Mouse (Mus musculus): ENCODE measurements around the gene Tmod3.

The Tmod3 gene

DNA sequence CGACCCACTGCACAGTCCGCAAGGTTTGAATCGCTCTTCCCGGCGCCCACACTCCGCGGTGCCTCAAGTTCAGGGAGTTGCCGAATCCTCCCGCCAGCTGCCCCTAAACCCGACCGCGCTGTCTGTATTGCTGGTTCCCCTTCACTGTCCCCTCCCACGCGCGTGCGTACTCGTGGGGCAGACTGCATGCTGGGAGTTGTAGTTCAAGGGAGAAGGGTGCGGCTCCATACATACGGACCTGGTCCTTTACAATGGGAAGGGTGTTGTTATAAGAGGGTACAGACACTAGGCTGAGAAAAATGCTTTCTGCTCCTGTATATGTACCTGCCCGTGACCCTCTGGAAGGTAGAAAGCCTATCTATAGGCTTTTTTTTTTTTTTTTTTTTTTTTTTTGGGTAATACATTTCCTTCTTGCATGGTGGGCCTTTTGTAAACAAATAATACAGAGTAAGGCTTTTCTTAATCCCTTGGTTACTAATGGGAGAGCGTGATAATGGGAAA, at the start of gene Tmod3:
TSS of gene Tmod3 (minus strand) at position 146 of the 501 bp plus-strand sequence.
- peak; percentile 97 for DNase-seq

DNA sequence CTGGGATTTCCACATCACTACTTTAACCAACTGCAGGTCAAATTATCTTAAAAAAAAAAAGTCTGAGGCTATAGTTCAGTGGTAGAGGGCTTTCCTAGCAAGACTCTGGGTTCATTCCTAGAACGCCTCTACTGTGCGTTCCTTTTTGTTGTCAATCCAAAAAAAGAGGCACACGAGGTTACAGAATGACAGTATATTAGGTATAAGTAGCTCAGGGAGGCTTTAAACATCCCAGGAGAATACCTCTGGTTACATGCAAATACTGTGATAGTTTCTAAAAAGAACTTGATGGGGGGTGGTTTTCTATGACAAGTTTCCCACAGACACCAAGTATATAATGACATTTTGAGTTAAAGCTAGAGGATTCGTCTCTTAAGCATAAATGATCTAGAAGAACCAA, 48.0 kb upstream of the Tmod3 start:
- no peak for DNase-seq

DNA sequence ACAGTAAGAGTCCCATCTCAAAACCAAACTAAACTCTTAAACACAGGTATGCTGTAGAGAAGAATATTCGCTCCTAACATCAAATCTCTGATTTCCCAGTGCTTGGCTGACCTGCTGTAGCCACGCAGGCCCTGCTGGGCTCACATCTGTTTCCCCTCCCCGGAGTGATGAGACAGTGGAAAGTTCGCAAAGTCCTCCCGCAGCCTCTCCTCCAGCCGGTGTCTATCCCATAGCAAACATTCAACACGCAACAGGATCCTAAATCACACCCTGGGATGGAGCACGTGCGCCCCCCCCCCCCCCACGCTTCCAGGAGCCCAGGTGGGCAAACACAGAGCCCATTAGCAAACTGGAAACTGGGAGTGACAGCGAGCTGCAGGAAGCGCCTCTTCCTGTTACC, 42.1 kb upstream of the Tmod3 start:
- no peak for DNase-seq

DNA sequence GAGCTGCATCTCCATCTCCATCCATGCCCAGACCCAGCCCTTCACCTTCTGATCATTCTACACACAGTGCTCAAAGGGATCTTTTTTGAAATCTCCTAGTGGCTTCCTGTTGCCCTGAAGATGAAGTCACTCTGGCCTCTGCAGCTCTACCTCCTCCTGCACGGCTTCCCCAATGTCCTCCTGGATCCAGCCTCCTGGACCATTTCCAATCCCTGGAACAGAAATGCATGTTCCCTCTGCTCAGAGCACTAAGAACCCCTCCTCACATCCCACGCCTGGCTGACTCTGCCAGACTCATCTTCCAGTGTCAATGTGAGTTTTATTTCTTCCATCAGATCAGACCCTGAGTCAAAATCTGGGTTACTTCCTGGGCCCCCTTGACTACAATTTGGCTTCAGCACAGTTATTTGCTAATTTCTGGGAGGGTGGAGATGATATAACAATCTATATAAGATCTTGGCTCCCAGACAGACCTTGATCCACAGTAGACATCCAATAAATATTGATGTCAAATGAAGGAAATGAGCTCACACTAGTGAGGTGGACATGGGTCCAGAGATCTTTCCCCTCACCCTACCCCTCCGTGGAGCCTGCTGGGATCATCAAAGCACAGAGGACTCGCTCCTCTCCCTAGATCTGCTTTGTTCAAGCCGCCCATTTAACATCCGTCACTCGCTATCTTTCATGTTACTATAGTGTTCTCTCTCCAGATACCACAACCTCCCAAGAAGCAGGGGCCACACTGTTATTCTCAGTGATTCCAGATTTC, 40.9 kb upstream of the Tmod3 start:
- DNase-seq, result no peak

DNA sequence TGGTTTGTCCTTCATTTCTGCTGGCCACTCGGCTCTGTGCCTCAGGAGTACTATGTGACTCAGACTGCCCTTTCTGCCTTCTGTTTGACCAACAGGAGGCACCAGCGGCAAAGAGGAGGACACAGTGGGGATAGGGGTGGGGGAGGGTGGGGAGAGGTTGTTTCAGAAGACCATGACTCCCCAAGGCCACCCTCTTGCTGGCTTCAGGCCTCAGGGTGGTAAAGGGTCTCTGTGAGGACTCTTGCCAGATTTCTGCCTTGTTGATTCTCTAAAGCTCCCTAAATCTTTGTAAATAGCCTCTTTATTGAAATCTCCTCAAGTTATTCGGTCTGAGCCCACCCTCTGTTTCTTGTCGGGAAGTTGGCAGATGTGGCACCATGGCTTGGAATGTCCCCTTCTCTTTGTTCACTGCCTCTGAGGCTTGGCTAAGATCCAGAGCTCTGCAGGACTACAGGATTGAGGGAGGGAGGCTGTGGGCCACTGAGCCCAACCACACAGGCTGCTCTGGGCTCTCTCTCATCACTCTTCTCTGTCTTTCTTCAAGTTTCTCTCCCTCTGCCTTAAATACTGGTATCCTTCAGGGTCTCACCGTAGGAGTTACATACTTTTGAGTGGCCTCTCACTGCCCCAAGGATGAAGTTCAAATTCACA, 39.9 kb upstream of the Tmod3 start:
- DNase-seq, result peak; percentile 18 to 34

DNA sequence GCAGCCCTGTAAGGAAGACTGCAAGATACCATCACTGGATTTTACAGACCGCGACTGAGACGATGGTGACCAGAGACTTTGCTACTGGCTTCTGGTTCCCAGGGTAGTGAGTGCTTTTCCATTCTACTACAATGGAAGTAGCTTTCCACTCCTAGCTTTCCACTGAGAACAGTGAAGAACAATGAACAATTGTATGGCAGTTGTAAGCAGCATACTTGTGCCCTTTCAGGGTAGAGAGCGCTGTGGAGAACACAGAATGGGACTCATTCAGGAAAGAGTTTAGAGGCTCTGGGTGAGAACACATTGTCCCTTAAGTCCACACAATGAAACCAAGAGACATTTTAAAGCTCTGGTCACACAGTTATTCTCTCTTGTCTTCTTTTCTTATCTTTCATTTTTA, 38.1 kb upstream of the Tmod3 start:
- no peak for DNase-seq

DNA sequence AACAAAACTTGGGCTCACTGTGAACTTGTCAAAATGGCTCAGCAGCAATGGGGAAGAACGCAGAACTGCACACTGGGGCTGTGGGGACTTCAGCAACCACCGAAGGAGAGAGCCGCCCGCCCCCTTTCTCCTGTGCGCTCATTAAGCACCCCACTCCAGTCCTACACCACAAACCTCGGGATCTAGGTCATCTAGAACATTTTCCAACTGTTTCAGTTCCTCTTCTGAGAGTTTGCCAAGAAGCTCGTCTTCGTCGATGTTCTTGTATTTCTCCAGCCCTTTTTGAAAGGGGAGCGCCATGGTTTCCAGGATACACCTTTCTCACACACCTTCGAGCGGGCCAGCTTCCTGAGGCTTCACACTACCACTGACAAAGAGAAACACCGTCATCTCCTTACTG, 37.6 kb upstream of the Tmod3 start:
- no peak for DNase-seq

DNA sequence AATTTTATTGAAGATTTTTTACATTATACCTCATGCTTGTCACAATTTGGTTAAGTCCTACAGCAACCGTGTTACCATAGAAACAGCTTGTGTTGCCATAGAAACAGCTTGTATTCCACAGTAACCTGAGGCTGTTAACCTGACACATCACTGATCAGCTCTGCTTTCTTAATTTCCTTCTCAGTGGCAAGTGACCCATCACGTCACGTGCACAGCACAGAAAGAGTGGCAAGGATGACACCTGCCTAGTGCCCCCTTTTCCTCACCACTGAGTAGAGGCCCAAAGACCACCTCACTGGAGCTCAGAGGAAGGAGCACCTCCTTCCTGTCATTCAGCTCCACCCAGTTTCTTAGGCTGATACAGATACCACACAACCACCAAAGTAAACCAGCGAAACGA, 34.0 kb upstream of the Tmod3 start:
- no peak for DNase-seq

DNA sequence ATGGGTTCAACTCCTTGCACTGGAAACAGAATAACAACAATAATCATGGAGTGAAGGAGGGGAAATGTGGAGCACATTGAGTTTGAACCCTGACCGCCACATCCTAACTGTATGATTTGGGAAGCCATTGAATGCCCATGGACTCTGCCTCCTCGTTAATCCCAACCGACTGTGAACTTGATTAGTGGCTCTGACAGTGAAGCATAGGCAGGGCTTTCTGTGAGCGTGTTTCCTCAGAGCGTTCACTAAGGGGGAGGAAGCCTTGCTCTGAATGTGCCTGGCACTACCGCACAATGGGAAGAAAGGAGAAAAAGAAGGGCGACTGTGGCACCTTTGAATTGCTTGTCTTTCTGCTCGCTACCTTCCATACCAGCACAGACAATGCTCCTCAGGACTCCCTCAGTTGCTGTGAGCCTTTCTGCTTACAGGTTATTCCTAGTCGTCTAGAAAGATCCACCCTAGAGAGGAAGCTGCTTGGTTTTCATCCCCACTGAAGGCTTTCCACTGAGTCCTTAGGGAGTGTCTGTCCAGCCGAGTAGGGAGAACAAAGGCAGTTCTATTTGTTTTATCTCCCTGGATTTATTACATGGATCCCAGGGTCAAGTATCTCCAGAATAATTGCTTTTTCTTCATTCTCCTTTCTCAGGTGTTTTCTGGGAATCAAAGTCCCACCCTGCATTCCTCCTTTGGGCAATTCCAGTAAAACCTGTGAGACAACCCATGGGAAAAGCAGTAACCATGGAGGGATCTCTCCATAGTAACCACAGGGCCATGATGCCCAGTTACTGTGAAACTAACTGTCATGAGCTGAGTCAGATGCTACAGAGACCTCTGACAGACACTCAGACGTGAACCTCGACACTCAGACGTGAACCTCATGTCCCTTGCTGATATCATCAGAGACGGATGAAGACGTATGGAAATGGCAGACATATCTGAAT, 30.7 kb upstream of the Tmod3 start:
- DNase-seq, result no peak

DNA sequence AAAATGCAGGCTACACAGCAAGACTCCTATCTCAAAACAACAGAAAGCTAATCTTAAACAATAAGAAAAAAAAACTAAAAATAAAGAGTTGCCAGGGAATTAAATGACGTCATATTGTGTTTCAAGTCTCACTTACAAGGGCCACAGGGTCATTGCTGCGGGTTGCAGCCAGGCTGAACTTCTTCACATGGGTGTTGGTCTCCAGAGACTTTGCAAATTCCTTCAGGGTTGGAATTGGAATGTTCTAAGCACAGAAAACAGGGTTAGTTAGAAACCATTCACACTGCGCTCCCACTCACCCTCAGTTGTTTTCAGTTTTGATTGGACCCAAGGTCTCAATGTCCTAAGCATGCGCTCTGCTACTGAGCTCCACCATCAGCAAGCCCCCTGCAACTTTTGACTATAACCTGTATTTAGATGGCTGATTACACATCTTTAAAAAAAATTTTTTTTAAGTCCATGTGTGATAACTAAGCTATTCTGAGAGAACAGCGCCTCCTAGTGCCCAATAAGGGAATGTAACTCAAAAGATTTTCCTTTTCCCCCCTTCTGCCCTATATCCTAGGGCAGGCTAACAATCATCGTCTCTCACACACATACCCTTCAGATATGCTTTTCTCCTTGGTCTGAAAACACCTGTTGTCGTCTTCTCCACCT, 22.4 kb upstream of the Tmod3 start:
- DNase-seq, result peak; percentile 14 to 22

DNA sequence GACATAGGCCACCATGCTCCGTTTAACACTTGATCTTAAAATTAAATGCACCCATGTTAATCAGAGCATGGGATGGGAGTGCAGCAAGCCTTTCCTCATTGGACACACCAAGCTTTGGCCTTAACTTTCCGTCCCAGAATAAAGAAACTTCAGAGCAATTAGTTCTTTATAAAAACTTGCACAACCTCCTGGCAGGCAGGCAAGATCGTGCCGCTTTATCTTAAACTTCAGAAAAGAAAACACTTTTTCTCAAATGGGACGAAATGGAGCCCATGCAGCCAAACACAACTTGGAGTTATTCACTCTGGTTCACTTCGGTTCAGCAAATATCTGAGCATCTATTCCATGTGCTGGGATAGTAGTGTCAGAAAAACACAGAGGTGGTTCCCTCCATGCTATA, 19.9 kb upstream of the Tmod3 start:
- no peak for DNase-seq

DNA sequence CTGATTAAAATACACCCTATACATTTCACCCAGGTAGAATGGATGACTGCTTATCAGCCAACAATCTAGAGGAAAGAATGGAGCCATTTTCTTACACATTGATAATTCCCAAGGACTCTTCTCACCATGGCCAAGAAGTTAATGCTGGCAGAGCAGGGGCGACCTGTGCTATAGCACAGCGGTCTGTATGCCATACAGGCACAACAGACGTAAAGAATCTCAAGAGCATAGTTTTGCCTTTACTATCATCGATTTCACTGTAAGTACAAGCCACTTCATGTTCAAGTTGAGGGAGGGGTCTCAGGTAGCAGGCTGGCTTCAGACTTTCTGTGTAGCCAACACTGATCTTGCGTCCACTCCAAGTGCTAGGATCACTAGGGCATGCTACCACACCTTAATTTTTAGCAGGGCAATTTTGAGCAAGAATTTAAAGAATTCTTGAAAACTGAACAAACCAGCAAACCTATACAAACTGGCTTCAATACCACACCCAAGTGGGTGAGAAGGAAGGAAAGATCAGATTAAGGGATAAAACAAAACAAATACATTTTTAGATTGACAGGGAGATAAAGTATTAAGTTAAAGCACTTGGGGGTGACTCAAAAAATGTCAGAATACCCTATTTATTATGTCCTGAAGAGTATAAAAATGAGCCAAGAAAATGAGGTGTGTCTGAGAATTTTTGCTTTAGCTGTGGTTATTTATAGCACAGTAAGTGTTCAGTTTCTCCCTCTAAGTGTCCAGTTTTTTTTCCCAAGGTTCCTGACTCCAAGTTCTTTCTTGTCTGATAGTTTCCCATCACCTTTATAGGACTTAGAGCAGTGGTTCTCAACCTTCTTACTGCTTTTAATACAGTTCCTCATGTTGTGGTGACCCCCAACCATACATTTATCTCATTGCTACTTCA, 11.8 kb upstream of the Tmod3 start:
- DNase-seq, result no peak

DNA sequence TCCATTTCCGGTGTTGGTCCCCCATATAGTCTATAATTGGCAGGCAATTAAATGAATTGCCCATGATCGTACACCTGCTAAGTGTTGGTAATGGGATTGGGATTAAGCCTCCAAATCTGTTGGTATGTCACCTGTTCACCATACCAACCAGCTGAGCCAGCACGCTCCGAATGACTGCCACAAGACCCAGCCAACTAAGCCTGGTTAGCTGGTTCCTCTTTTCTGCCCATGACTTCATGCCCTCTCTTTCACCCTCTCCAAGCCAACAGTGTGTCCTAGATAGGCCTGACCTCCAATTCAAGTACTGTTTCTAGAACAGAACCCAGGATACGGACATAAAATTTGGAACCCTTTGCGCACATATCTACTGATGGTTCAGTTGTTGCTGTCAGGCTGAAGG, 8.9 kb upstream of the Tmod3 start:
- DNase-seq, result no peak

DNA sequence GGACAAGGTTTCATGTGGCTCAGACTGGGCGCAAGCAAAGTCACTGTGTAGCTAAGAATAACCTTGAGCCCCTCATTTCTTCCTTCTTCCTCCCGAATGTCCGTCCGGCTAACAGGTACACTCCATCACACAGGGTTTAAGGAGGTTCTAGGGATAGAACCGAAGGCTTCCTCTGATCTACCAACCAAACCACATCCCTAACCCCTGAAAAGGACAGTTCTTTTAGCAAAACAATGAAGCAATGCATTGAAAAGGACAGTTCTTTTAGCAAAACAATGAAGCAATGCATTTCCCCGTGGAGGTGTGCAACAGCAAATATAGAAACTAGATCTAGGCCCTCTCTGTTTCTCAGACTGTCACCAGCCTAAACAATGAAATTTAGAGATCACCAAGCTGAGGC, 5.4 kb upstream of the Tmod3 start:
- DNase-seq, result no peak

DNA sequence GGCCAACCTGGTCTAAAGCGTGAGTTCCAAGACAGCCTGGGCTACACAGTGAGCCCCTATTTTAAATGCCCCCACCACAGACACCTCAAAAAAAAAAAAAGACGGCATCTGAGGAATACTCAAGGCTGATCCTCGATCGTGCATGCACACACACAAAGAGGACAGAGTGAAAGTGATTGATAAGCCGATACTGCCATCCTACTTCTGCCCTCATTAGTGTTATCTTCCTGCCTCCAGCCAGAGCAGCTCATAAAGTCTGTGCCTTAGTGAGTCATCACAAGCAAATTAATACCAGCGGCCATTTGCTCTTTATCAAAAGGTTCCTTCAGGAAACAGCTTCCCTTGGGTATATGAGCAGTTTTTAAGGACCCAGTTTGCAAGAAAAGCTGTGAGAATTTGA, 4.2 kb upstream of the Tmod3 start:
- no peak for DNase-seq

DNA sequence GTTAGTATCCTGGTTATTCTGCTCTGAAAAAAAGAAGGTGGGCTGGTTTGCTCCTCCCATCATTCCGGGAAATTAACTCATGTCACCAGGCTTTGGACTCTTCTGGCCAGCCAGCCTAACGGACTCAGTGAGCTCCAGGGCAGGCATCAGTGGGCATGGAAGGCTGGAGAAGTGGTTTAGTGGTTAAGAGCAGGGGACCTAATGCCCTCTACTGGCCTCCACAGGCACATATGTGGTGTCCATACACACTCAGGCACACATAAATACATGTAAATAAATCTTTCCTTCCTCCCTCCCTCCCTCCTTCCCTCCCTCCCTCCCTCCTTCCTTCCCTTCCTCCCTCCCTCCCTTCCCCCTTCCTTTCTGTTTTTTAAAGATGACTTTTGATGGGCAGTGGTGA, 3.7 kb upstream of the Tmod3 start:
- DNase-seq, result no peak

DNA sequence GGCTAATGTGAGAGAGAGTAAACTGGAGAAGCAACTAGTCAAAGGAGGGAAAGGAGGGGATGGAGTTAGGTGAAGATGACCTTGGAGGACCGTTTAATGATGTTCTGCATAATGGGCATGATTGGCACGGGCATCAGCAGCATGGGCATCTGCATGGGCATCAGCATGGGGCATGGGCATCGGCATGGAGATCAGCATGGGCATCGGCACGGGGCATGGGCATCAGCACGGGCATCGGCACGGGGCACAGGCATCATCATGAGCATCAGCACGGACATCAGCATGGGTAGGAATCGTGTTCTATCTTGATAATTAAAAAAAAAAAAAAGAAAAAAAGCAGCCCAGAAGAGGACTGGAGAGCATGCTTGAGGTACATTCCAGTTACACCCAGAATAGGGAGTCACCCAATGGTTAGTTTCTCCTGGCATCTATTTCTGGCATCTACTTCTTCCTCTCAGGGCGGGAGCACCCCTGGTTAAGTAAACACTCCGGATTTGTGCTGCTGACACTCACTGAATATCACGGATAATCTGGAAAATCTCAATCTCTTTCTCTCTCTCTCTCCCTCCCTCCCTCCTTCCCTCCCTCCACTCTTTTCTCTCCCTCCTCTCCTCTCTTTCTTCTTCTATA, 1.7 kb upstream of the Tmod3 start:
- no peak for DNase-seq

DNA sequence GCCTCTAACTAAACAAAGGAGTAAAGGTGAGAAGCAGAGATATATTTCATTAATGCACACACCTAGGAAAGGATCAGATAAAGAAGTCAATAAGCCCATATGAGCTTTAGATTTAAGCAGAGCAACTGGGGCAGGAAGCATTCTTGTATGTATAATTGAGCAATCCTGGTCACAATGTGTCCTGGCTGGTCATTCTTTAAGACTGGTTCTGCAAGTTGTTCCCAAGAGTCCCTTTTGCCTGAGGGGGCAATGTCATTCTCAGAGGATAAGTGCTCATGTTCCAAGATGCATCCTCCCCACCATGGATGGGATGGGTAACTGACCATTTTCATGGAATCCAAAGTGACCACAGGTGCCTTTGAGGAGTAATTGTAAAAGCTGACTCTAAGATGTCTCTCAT, 896 bp upstream of the Tmod3 start:
- DNase-seq, result no peak

DNA sequence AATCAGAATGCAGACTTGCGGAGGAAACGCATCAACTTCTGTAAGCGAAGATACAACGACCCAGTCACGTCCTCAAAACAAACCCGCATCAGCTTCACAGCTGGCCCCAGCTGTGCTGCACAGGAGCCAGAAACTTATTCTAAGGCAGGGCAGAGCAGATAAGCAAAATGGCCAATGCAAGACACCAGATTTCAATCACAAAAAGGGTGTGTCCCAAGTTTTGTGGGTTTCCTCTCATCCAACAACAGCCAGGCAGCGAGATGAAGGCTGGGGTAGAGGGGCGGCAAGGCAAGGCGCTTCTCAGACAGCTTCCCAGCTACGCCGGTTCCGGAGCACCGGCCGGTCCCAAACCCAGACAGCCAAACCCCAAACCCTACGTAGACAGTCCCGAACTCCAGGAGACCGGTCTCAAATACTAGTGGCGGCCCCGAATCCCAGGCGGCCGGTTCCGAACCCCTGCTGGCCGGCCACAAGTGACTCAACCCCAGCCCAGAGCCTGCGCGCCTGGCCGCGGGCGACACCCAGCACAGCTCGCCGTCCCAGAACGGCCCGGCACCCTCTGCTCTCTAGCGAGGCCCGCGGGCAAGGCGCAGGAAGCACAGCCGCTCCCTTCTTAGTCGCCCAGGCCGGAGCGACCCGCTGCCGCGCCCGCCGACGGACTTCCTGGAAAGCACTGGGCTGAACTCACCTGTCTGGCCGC, 495 bp downstream of the Tmod3 start:
- peak; percentile 74 to 82 for DNase-seq

DNA sequence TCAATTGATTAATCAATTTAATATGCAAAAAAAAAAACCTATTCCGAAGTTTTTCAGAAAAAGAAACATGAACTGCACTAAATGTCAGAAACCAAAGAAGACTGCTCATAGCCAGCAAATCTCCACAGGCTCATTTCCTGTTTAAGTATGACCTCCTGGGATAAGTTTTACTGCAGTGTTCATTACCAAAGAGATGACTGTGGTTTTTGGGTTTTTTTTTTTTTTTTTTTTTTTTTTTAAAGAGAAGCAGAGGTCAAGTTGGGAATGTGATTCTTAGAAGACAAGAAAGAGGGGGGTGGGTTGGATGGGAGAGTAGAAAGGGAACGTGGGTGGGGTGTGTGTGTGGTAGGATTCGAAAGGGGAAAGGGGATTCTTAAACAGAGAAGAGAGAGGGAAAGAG, 1.1 kb downstream of the Tmod3 start:
- DNase-seq, result no peak

DNA sequence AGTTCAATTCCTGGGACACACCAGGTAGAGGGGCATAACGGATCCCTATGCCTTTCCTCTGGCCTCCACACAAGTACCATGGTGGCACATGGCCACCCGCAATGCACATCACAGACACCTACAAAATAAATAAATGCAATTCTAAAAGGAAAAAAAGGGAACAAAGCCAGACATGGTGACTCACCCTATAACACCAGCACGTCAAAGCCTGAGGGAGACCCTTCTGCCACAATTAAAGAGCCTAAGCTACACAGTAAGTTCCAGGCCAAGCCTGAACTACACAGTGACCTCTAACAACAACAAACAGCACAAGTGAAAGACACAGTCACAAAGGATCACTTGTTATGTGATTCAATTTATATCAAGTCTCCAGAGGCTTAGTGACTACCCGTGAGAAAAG, 5.7 kb downstream of the Tmod3 start:
- DNase-seq, result no peak
